Mouse (Mus musculus) hindbrain, postnatal 0 days (tissue): ENCODE data around the gene Trim2. TPM values are rescaled to one million over a fixed set of nuclear protein-coding genes. Genes with fewer than 3 reads are reported as not detected.

Experiments used
- ATAC-seq: fragments of 200-750 bp; cut with Nextera tagmentation; 2 replicates; pipeline ENCODE4 v1.8.0; 2017; ENCODE audit warnings: mild to moderate bottlenecking, moderate TSS enrichment, moderate library complexity
- DNase-seq: peaks from one replicate; pipeline ENCODE4 v3.0.0-alpha.2; 2015; ENCODE audit warnings: low spot score
- H3K27ac ChIP-seq: fragments of 300-500 bp; sonication (generic); 2 replicates; pipeline ENCODE4 v1.5.1; 2014; ENCODE audit warnings: mild to moderate bottlenecking
- H3K27me3 ChIP-seq: fragments of 300-500 bp; sonication (generic); 2 replicates; pipeline ENCODE4 v1.6.1; 2014; ENCODE audit warnings: low read length, mixed read lengths; ENCODE audit not compliant: insufficient read depth
- H3K36me3 ChIP-seq: fragments of 300-500 bp; sonication (generic); 2 replicates; pipeline ENCODE4 v1.6.1; 2014; ENCODE audit warnings: low read length, mixed read lengths; ENCODE audit not compliant: insufficient read depth
- H3K4me1 ChIP-seq: fragments of 300-500 bp; sonication (generic); 2 replicates; pipeline ENCODE4 v1.6.1; 2014; ENCODE audit warnings: antibody characterized with exemption, low read length, mixed read lengths; ENCODE audit not compliant: insufficient read depth
- H3K4me2 ChIP-seq: fragments of 300-500 bp; sonication (generic); 2 replicates; pipeline ENCODE4 v1.6.1; 2014; ENCODE audit warnings: low read depth, mild to moderate bottlenecking, low read length, moderate library complexity, mixed read lengths
- H3K4me3 ChIP-seq: fragments of 300-500 bp; sonication (generic); 2 replicates; pipeline ENCODE4 v1.5.1; 2014; ENCODE audit warnings: low read length
- H3K9ac ChIP-seq: fragments of 300-500 bp; sonication (generic); replicated peaks from 2 replicates; pipeline ENCODE4 v1.6.1; 2014; ENCODE audit warnings: mild to moderate bottlenecking, low read length, moderate library complexity, mixed read lengths
- H3K9me3 ChIP-seq: fragments of 300-500 bp; sonication (generic); 2 replicates; pipeline ENCODE4 v1.6.1; 2016; ENCODE audit warnings: low read length, mixed read lengths
- CTCF ChIP-seq: IDR thresholded peaks from 2 replicates; pipeline ENCODE4 v1.5.1; 2016; ENCODE audit warnings: antibody characterized with exemption, control low read depth, low read depth
- WGBS: fragments of 180-500 bp; shearing (Covaris S2); extraction: QIAGEN DNeasy Blood & Tissue Kit; methylation state at CpG from one replicate; pipeline ENCODE4 v1.1.7; 2014; 5-methylcytosine and 5-hydroxymethylcytosine counted together
- polyA plus RNA-seq: library from polyadenylated mRNA; unstranded; fragments of >200 nt; fragmentation: Nextera tagmentation; extraction: Ambion mirVana; gene quantifications from 2 replicates; pipeline ENCODE4 v1.2.1, GENCODE M21; 2015
- total RNA-seq: library from RNA; depleted of rRNA; stranded (reverse); fragments of >200 nt; gene quantifications from 2 replicates; pipeline ENCODE4 v1.2.3, GENCODE M21; 2014

Trim2 gene
- total and polyA plus RNA-seq, 2 experiments from 2014 or later: 130 to 236 TPM

DNA sequence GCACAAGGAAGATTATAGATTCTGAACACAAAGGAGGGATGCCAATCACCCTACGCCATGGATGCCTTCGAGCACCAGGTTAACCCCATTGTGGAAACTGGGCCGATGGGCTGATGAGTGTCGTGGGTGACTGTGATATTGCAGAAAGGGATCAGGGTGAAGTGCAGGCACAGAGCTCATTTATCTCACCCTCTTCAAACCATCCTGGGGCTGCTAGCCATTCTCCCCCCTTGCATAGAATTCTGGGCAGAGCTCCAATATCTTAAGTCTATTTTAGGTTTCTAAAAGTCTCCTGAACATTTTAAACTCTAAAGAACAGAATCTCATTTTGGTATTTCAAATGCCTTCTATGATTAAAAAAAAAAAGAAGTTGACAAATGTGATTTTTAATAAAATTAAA lies 31.6 kb downstream of the Trim2 start:
- no peaks in the 10 kb centered on the region for H3K36me3 ChIP-seq
- H3K27me3 ChIP-seq: no peaks in the 10 kb centered on the region
- H3K4me2 ChIP-seq: no peak overlapping the region
- DNase-seq (no peak), ATAC-seq (no peak)
- no peak overlapping the region for H3K27ac ChIP-seq
- peaks cover 5% of the 10 kb centered on the region; the same call in 1 of the 2 replicates for H3K4me1 ChIP-seq
- no peak overlapping the region for H3K9ac ChIP-seq
- no peak overlapping the region for H3K4me3 ChIP-seq
- TF ChIP-seq CTCF: no peak
- 76% methylated on average over 4 of the region's 4 CpGs for WGBS
- H3K9me3 ChIP-seq: no peaks in the 10 kb centered on the region

DNA sequence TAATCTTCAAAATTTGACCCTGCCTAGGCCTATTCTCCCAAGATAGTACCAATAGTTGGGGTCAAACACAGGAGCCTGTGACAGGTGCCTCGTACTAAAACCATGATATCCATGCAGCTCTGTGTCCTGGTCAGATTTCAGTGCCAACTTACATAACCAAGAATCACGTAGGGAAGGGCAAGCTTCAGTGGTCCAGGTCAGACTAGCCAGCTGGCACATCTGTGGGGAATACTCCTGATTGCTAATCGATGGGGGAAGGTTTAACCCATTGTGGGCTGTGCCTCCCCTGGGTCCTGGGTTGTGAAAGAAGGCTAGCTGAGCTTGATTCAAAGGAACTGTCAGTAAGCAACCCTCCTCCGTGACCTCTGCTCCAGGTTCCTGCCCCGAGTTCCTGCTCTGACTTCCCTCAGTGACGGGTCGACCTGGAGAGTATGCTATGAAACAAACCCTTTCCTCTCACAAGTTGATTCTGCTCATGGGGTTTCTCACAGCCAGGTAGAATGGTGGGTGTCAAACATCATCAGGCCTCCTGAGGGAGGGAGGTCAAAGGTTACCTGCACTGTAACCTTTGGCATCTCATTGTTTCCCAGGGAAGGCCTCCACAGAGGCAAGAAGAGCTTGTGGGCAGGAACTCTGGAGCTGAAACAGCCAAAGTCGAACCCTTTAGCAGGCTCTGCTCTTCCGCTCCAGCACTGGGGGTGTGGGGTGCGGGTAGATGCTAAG lies 34.2 kb downstream of the Trim2 start:
- Histone ChIP-seq H3K9me3 (no peaks in the 10 kb centered on the region), H3K27ac (no peak overlapping the region), H3K4me2 (no peak overlapping the region), H3K27me3 (no peaks in the 10 kb centered on the region), H3K4me3 (no peak overlapping the region), H3K4me1 (peaks cover 6% of the 10 kb centered on the region; the same call in 1 of the 2 replicates), H3K9ac (no peak overlapping the region), H3K36me3 (no peaks in the 10 kb centered on the region)
- 70% methylated on average over 10 of the region's 10 CpGs for WGBS
- no peak for TF ChIP-seq CTCF
- ATAC-seq: no peak
- DNase-seq: no peak

DNA sequence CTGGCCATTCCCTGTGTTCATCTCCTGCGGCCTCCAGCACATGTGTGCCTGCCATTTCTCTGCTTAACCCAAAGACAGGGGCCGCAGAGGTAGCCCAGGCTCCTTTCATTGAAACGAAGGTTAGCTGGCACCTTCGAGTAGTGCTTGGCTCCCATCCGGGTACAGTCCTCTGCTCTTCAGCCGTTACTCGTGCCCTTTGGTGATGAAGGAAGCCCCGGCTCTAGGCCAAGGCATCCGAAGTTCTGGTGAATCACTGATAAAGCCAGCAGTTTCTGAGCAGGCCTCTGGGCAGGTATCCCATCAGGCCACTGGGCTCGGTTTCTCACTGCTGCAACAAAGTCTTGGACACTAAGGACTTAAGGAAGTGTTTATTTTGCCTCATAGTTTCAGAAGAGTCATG lies 34.9 kb downstream of the Trim2 start:
- H3K36me3 ChIP-seq: no peaks in the 10 kb centered on the region
- no peak for TF ChIP-seq CTCF
- H3K9me3 ChIP-seq: no peaks in the 10 kb centered on the region
- 88% methylated on average over 10 of the region's 10 CpGs for WGBS
- H3K4me2 ChIP-seq: no peak overlapping the region
- H3K4me1 ChIP-seq: peaks cover 6% of the 10 kb centered on the region; the same call in 1 of the 2 replicates
- H3K27ac ChIP-seq: no peak overlapping the region
- no peaks in the 10 kb centered on the region for H3K27me3 ChIP-seq
- ATAC-seq: no peak
- no peak overlapping the region for H3K4me3 ChIP-seq
- no peak for DNase-seq
- H3K9ac ChIP-seq: no peak overlapping the region

DNA sequence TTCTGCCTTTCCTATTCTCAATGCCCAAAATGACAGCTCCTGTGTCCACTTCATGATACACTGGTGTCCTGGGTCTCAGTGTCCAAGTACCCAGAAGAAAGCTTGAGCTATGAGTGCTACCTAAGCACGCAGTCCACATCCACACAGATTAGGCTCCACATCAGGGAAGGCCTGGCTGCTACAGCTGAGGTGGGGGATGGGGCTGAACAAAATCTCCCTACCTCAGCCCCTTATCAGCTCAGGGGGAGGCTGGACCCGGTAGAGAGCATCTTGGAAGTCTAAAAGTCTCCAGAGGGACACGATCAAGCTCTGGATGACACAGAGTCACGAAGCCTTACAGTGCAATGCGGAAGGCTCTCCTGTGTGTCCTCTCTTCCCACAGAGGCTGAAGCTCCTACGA lies 35.6 kb downstream of the Trim2 start:
- Histone ChIP-seq H3K4me1 (peaks cover 6% of the 10 kb centered on the region; the same call in 1 of the 2 replicates), H3K4me2 (no peak overlapping the region), H3K9ac (no peak overlapping the region), H3K36me3 (no peaks in the 10 kb centered on the region), H3K9me3 (no peaks in the 10 kb centered on the region), H3K27me3 (no peaks in the 10 kb centered on the region), H3K27ac (no peak overlapping the region), H3K4me3 (no peak overlapping the region)
- ATAC-seq (no peak), DNase-seq (no peak)
- no peak for TF ChIP-seq CTCF
- 72% methylated on average over 6 of the region's 6 CpGs for WGBS

DNA sequence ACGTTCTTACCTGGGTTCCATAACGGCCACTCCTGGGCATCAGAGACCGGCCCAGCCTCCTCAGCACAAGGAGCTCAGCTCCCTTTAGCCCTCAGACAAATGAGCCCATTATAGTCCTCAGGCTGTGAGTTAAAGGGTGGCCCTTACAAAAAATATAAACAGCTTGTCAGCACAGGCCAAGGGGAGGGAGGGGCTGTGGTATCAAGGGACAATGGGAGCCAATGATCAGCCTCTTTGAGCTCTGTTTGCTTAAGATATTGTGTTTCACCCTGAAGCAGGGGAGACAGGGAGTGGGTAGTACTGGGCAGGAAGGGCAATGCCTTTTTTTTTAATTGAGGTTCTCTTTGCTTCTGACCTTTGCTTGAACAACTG lies 36.1 kb downstream of the Trim2 start:
- Histone ChIP-seq H3K4me3 (no peak overlapping the region), H3K27me3 (no peaks in the 10 kb centered on the region), H3K4me2 (no peak overlapping the region), H3K9me3 (no peaks in the 10 kb centered on the region), H3K4me1 (peaks cover 6% of the 10 kb centered on the region; the same call in 1 of the 2 replicates), H3K27ac (no peak overlapping the region), H3K36me3 (no peaks in the 10 kb centered on the region), H3K9ac (no peak overlapping the region)
- no peak for TF ChIP-seq CTCF
- 13% methylated on average over 3 of the region's 3 CpGs for WGBS
- no peak for DNase-seq
- ATAC-seq: peak; percentile 41; the same call in 1 of the 2 replicates

DNA sequence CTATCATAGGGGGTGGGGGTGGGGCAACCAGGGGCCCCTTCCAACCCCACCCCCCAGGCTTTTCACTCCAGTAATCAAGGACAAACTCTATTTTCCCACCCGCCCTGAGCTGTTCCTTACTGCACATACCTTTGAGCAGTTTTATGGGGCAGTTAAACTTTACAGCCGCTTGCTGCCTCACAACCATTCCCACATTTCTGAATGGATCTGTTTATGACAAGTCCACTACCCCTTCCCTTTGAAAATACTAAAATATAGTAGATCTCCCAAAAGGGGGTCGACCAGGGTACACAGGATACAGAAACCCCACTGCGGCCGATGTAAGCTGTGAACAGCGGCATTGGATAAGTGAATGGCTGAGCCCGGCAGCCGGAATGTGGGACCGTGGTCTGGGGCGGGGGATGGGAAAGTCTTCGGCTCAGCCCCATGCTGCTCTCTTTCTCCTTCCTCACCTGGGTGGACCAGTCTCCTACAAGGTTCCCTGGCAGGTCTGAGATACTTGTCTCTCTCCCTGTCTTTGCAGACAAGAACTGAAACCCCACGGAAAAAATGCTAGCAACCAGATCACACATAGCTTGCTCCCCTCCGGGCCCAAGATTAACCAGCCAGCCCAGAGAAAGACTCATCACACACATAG lies 36.6 kb downstream of the Trim2 start:
- no peak overlapping the region for H3K27ac ChIP-seq
- no peaks in the 10 kb centered on the region for H3K9me3 ChIP-seq
- H3K9ac ChIP-seq: no peak overlapping the region
- ATAC-seq (no peak), DNase-seq (no peak)
- H3K4me1 ChIP-seq: peaks cover 6% of the 10 kb centered on the region; the same call in 1 of the 2 replicates
- H3K4me2 ChIP-seq: peak overlapping the region; percentile 41
- H3K36me3 ChIP-seq: no peaks in the 10 kb centered on the region
- WGBS: 23% methylated on average over 13 of the region's 13 CpGs
- H3K4me3 ChIP-seq: no peak overlapping the region
- TF ChIP-seq CTCF: no peak
- H3K27me3 ChIP-seq: no peaks in the 10 kb centered on the region

DNA sequence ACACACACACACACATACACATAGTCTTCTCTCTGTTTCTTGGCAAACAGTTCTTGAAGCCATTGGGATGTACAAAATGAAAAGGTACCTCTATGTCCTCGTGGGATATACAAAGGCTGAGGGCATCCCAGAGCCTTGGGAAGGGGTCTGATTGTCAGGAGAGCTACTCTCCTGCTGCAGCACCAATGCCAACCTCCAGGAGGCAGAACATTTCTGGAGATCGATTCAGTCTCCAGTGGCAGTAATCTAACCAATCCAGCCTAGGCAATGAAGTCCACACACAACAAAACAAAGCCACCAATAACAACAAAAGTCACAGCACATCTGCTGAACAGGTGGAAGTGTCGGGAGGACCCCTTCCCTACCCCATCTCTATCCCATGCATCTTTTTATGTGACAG lies 38.2 kb downstream of the Trim2 start:
- no peak overlapping the region for H3K27ac ChIP-seq
- peak; percentile 53 for TF ChIP-seq CTCF
- no peak overlapping the region for H3K4me2 ChIP-seq
- no peak overlapping the region for H3K4me3 ChIP-seq
- no peak overlapping the region for H3K9ac ChIP-seq
- H3K4me1 ChIP-seq: peaks cover 6% of the 10 kb centered on the region; the same call in 1 of the 2 replicates
- ATAC-seq: no peak
- no peaks in the 10 kb centered on the region for H3K27me3 ChIP-seq
- no peak for DNase-seq
- no peaks in the 10 kb centered on the region for H3K9me3 ChIP-seq
- WGBS: 51% methylated on average over 3 of the region's 3 CpGs
- no peaks in the 10 kb centered on the region for H3K36me3 ChIP-seq
